Mouse (Mus musculus): ENCODE results near the gene Vcl. TPM values are rescaled to one million over a fixed set of nuclear protein-coding genes. Genes with fewer than 3 reads are reported as not detected.
A peak's percentile ranks its signal among the peaks of the same experiment; 100 is the strongest.

Gene Vcl
- 108 and 115 TPM in 2 replicates for polyA plus RNA-seq (2016; fragmentation: Nextera tagmentation; extraction: Ambion mirVana)

GRCm38 (mm10) chr14:20928848-20929745, at the start of gene Vcl:
TSS of gene Vcl (plus strand) at chr14:20929398.
- Histone ChIP-seq H3K27me3 (replicated peaks) (no peaks in the 10 kb centered on the region), H3K4me2 (peak within 1 kb of the TSS; percentile 94), H3K36me3 (no peaks in the 10 kb centered on the region), H3K4me3 (peak within 1 kb of the TSS; percentile 92), H3K9ac (peak within 1 kb of the TSS; percentile 99), H3K4me1 (replicated peaks) (peaks cover 15% of the 10 kb centered on the region), H3K27ac (ENCODE audit: poor library complexity, severe bottlenecking) (peak within 1 kb of the TSS; percentile 95), H3K9me3 (replicated peaks) (no peaks in the 10 kb centered on the region)
- peak; percentile 98 for ATAC-seq (ENCODE audit: insufficient number of reproducible peaks, low FRiP score)
- WGBS, result under 1% methylated on average over 89 of the region's 89 CpGs

GRCm38 (mm10) chr14:20884691-20885090, 44.5 kb upstream of the Vcl start:
- Histone ChIP-seq H3K4me2 (peak overlapping the region; percentile 44), H3K27ac (ENCODE audit: poor library complexity, severe bottlenecking) (peak overlapping the region; percentile 64; the same call in 1 of the 2 replicates), H3K9me3 (replicated peaks) (no peaks in the 10 kb centered on the region), H3K4me3 (no peak overlapping the region), H3K9ac (no peak overlapping the region), H3K27me3 (replicated peaks) (no peaks in the 10 kb centered on the region), H3K36me3 (no peaks in the 10 kb centered on the region), H3K4me1 (replicated peaks) (peaks cover 16% of the 10 kb centered on the region)
- 76% methylated on average over 5 of the region's 5 CpGs for WGBS
- no peak for ATAC-seq (ENCODE audit: insufficient number of reproducible peaks, low FRiP score)

- no peaks in the 10 kb centered on the region for H3K9me3 ChIP-seq (replicated peaks)
- 19% methylated on average over 10 of the region's 10 CpGs for WGBS
- no peaks in the 10 kb centered on the region for H3K27me3 ChIP-seq (replicated peaks)
- H3K27ac ChIP-seq (ENCODE audit: poor library complexity, severe bottlenecking), result peak overlapping the region; percentile 64
- no peaks in the 10 kb centered on the region for H3K36me3 ChIP-seq
- no peak overlapping the region for H3K9ac ChIP-seq
- peak; percentile 78 for ATAC-seq (ENCODE audit: insufficient number of reproducible peaks, low FRiP score)
- H3K4me1 ChIP-seq (replicated peaks), result peaks cover 16% of the 10 kb centered on the region
- H3K4me2 ChIP-seq, result peak overlapping the region; percentile 44
- no peak overlapping the region for H3K4me3 ChIP-seq
Observed at GRCm38 (mm10) chr14:20885091-20885888, 43.9 kb upstream of the Vcl start.

- H3K4me3 ChIP-seq, result no peak overlapping the region
- H3K27ac ChIP-seq (ENCODE audit: poor library complexity, severe bottlenecking), result no peak overlapping the region
- H3K4me1 ChIP-seq (replicated peaks), result peaks cover 16% of the 10 kb centered on the region
- no peak overlapping the region for H3K4me2 ChIP-seq
- H3K9me3 ChIP-seq (replicated peaks), result no peaks in the 10 kb centered on the region
- H3K9ac ChIP-seq, result no peak overlapping the region
- H3K36me3 ChIP-seq, result no peaks in the 10 kb centered on the region
- 33% methylated on average over 4 of the region's 4 CpGs for WGBS
- no peak for ATAC-seq (ENCODE audit: insufficient number of reproducible peaks, low FRiP score)
- H3K27me3 ChIP-seq (replicated peaks), result no peaks in the 10 kb centered on the region
Observed at GRCm38 (mm10) chr14:20886266-20886665, 42.9 kb upstream of the Vcl start.

GRCm38 (mm10) chr14:20887541-20888085, 41.6 kb upstream of the Vcl start:
- Histone ChIP-seq H3K27ac (ENCODE audit: poor library complexity, severe bottlenecking) (no peak overlapping the region), H3K4me2 (no peak overlapping the region), H3K4me3 (no peak overlapping the region), H3K36me3 (no peaks in the 10 kb centered on the region), H3K9me3 (replicated peaks) (no peaks in the 10 kb centered on the region), H3K4me1 (replicated peaks) (peaks cover 28% of the 10 kb centered on the region), H3K27me3 (replicated peaks) (no peaks in the 10 kb centered on the region), H3K9ac (no peak overlapping the region)
- ATAC-seq (ENCODE audit: insufficient number of reproducible peaks, low FRiP score), result no peak
- whole genome bisulfite sequencing, result 84% methylated on average over 7 of the region's 7 CpGs

GRCm38 (mm10) chr14:20891941-20892402, 37.2 kb upstream of the Vcl start:
- Histone ChIP-seq H3K27ac (ENCODE audit: poor library complexity, severe bottlenecking) (peak overlapping the region; percentile 51), H3K27me3 (replicated peaks) (no peaks in the 10 kb centered on the region), H3K36me3 (no peaks in the 10 kb centered on the region), H3K4me2 (0 out of 2 replicates have a peak overlapping the region, but pooled peaks have one; percentile 7), H3K9ac (no peak overlapping the region), H3K9me3 (replicated peaks) (no peaks in the 10 kb centered on the region), H3K4me3 (no peak overlapping the region), H3K4me1 (replicated peaks) (peaks cover 25% of the 10 kb centered on the region)
- 40% methylated on average over 9 of the region's 9 CpGs for WGBS
- no peak for ATAC-seq (ENCODE audit: insufficient number of reproducible peaks, low FRiP score)

- 0 out of 2 replicates have a peak overlapping the region, but pooled peaks have one; percentile 13 for H3K4me2 ChIP-seq
- no peaks in the 10 kb centered on the region for H3K9me3 ChIP-seq (replicated peaks)
- H3K9ac ChIP-seq, result peak overlapping the region; percentile 56; the same call in 1 of the 2 replicates
- peak overlapping the region; percentile 71 for H3K27ac ChIP-seq (ENCODE audit: poor library complexity, severe bottlenecking)
- no peaks in the 10 kb centered on the region for H3K36me3 ChIP-seq
- H3K4me1 ChIP-seq (replicated peaks), result peaks cover 25% of the 10 kb centered on the region
- H3K27me3 ChIP-seq (replicated peaks), result no peaks in the 10 kb centered on the region
- 22% methylated on average over 4 of the region's 4 CpGs for WGBS
- no peak for ATAC-seq (ENCODE audit: insufficient number of reproducible peaks, low FRiP score)
- no peak overlapping the region for H3K4me3 ChIP-seq
Observed at GRCm38 (mm10) chr14:20893815-20894214, 35.4 kb upstream of the Vcl start.

- 86% methylated on average over 3 of the region's 3 CpGs for WGBS
- Histone ChIP-seq H3K4me2 (no peak overlapping the region), H3K27ac (ENCODE audit: poor library complexity, severe bottlenecking) (no peak overlapping the region), H3K36me3 (no peaks in the 10 kb centered on the region), H3K9me3 (replicated peaks) (no peaks in the 10 kb centered on the region), H3K4me1 (replicated peaks) (no peaks in the 10 kb centered on the region), H3K27me3 (replicated peaks) (no peaks in the 10 kb centered on the region), H3K4me3 (no peak overlapping the region), H3K9ac (no peak overlapping the region)
- no peak for ATAC-seq (ENCODE audit: insufficient number of reproducible peaks, low FRiP score)
Observed at GRCm38 (mm10) chr14:20901267-20901666, 27.9 kb upstream of the Vcl start.

DNA sequence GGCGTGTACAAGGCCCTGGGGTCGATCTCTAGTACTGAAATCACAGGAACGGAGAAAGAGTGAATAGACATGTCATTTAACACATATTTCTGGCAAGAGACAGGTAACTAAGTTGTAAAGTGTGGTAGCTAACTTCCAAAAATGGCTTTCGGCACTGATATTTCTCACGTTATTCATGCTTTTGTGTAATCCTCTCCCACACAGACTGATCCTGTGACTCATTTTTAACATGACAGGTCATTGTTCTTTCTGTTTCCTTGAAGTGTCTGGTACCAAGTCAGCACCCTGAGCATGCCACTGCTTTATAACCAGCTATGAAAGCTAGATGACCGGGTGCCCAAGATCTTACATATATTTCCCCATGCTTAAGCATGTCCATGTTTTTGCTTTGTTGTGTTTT, 26.1 kb upstream of the Vcl start:
- no peak overlapping the region for H3K9ac ChIP-seq
- H3K36me3 ChIP-seq, result no peaks in the 10 kb centered on the region
- no peaks in the 10 kb centered on the region for H3K9me3 ChIP-seq (replicated peaks)
- H3K27me3 ChIP-seq (replicated peaks), result no peaks in the 10 kb centered on the region
- no peak overlapping the region for H3K4me3 ChIP-seq
- no peak overlapping the region for H3K27ac ChIP-seq (ENCODE audit: poor library complexity, severe bottlenecking)
- no peak for ATAC-seq (ENCODE audit: insufficient number of reproducible peaks, low FRiP score)
- 73% methylated on average over 6 of the region's 6 CpGs for WGBS
- H3K4me2 ChIP-seq, result no peak overlapping the region
- H3K4me1 ChIP-seq (replicated peaks), result no peaks in the 10 kb centered on the region

GRCm38 (mm10) chr14:20911811-20912210, 17.4 kb upstream of the Vcl start:
- ATAC-seq (ENCODE audit: insufficient number of reproducible peaks, low FRiP score), result no peak
- H3K4me1 ChIP-seq (replicated peaks), result no peaks in the 10 kb centered on the region
- H3K4me2 ChIP-seq, result no peak overlapping the region
- H3K9me3 ChIP-seq (replicated peaks), result no peaks in the 10 kb centered on the region
- H3K27me3 ChIP-seq (replicated peaks), result no peaks in the 10 kb centered on the region
- WGBS, result 76% methylated on average over 2 of the region's 2 CpGs
- no peak overlapping the region for H3K27ac ChIP-seq (ENCODE audit: poor library complexity, severe bottlenecking)
- no peak overlapping the region for H3K4me3 ChIP-seq
- H3K36me3 ChIP-seq, result no peaks in the 10 kb centered on the region
- no peak overlapping the region for H3K9ac ChIP-seq

DNA sequence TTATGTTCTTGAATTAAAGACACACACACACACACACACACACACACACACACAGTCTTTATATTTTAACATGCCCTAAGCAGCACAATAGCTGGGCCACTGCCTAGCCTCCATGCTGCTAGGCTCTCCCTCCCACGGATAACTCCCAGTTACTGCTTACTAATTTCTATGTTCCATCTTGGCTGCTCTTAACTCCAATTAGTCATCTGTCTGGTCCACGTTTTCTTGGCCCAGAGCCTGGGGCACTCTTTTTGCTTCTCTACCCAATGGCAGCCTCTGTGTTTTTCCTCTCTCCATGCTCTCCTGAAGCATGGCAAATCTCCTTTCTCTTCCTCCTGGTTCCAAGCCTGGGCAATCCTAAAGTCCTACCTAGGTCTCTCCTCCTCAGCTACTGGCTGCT, 14.8 kb upstream of the Vcl start:
- Histone ChIP-seq H3K4me3 (no peak overlapping the region), H3K27me3 (replicated peaks) (no peaks in the 10 kb centered on the region), H3K4me2 (no peak overlapping the region), H3K36me3 (no peaks in the 10 kb centered on the region), H3K9ac (no peak overlapping the region), H3K9me3 (replicated peaks) (0 out of 2 replicates have a peak, but pooled peaks cover 2% of the 10 kb centered on the region), H3K27ac (ENCODE audit: poor library complexity, severe bottlenecking) (no peak overlapping the region), H3K4me1 (replicated peaks) (no peaks in the 10 kb centered on the region)
- 45% methylated on average over 2 of the region's 2 CpGs for WGBS
- no peak for ATAC-seq (ENCODE audit: insufficient number of reproducible peaks, low FRiP score)
